Mouse (Mus musculus): ENCODE results near the gene Gm6871.

DNA sequence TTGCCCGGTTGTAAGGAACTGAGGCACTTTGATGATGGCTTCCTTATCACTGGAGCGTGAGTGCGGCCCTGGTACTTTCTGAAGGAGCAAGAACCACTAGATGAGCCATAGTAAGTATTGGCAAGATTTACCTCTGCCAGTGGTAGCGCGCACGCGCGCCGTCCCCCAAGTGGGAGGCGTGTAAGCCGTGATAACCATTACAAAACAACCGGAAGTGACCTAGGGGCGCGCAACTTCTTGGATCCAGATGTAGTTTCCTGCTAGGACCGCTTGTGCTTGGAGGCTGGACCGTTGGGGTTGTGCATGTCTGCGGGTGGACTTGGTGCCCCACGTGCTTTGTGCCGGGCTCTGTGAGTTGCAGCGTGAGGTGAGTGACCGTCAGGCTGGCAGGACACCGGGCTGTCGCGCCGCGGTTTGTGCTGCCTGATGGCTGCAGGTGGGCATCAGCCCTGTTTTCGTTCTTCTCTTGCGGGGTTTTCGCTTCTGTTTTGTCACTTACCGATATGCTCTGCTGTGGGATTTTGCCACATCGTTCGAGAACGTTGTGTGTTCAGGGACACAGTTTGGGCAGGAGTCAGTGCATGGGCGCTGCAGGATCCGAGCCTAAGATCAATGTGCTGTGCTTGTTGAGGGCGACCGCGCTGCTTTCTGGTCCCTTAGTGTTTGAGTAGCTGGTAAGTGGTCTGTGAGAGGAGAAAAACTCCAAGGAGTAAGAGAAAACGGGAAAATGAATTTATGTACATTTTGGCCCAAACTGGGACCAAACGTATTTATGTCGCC is 25.8 kb upstream of the Gm6871 start, which contains the start of gene 2610021A01Rik:
- peak; percentile 58 for TF ChIP-seq POLR2A (IDR thresholded peaks at IDR 0.05; ENCODE audit: insufficient read length, low read depth)
- no peak for TF ChIP-seq TCF12 (IDR thresholded peaks at IDR 0.05; ENCODE audit: insufficient read depth, poor library complexity, severe bottlenecking)

Measured in myocyte (in vitro differentiated cells).